Mouse (Mus musculus): ENCODE measurements around the gene Diras1. TPM values are rescaled to one million over a fixed set of nuclear protein-coding genes. Genes with fewer than 3 reads are reported as not detected.

Diras1 gene
- polyA plus RNA-seq, 1 experiment from 2014 or later, result 0.33 TPM

Other genes starting within 250 kb of the Diras1 start
- gene Sf3a2, start 227.5 kb downstream of the Diras1 start, polyA plus RNA-seq (2016; fragmentation: Nextera tagmentation; extraction: Ambion mirVana), result 63.0 and 72.8 TPM in 2 replicates
- 132 and 144 TPM in 2 replicates for gene Plekhj1, start 227.0 kb downstream of the Diras1 start, polyA plus RNA-seq (2016; fragmentation: Nextera tagmentation; extraction: Ambion mirVana)
- not detected in 2 replicates for gene Amh, start 220.4 kb downstream of the Diras1 start, polyA plus RNA-seq (2016; fragmentation: Nextera tagmentation; extraction: Ambion mirVana)
- 1.6 and 1.7 TPM in 2 replicates for gene Jsrp1, start 212.2 kb downstream of the Diras1 start, polyA plus RNA-seq (2016; fragmentation: Nextera tagmentation; extraction: Ambion mirVana)
- 1,783 and 1,832 TPM in 2 replicates for gene Oaz1, start 199.0 kb downstream of the Diras1 start, polyA plus RNA-seq (2016; fragmentation: Nextera tagmentation; extraction: Ambion mirVana)
- gene Lingo3, start 181.6 kb downstream of the Diras1 start, polyA plus RNA-seq (2016; fragmentation: Nextera tagmentation; extraction: Ambion mirVana), result 0.79 and 0.87 TPM in 2 replicates
- 344 and 378 TPM in 2 replicates for gene Lsm7, start 170.5 kb downstream of the Diras1 start, polyA plus RNA-seq (2016; fragmentation: Nextera tagmentation; extraction: Ambion mirVana)
- gene Sppl2b, start 170.4 kb downstream of the Diras1 start, polyA plus RNA-seq (2016; fragmentation: Nextera tagmentation; extraction: Ambion mirVana), result 43.7 and 50.3 TPM in 2 replicates
- gene Tmprss9, start 153.8 kb downstream of the Diras1 start, polyA plus RNA-seq (2016; fragmentation: Nextera tagmentation; extraction: Ambion mirVana), result 0.08 TPM in 1 of 2 replicates, not detected in the other
- gene Timm13, start 124.7 kb downstream of the Diras1 start, polyA plus RNA-seq (2016; fragmentation: Nextera tagmentation; extraction: Ambion mirVana), result 318 and 327 TPM in 2 replicates
- 74.8 and 75.2 TPM in 2 replicates for gene Lmnb2, start 107.4 kb downstream of the Diras1 start, polyA plus RNA-seq (2016; fragmentation: Nextera tagmentation; extraction: Ambion mirVana)
- gene Gadd45b, start 95.6 kb downstream of the Diras1 start, polyA plus RNA-seq (2016; fragmentation: Nextera tagmentation; extraction: Ambion mirVana), result 19.4 and 20.6 TPM in 2 replicates
- gene Gng7, start 10.7 kb downstream of the Diras1 start, polyA plus RNA-seq (2016; fragmentation: Nextera tagmentation; extraction: Ambion mirVana), result 6.2 and 6.4 TPM in 2 replicates
- gene Slc39a3, start 11.8 kb upstream of the Diras1 start, polyA plus RNA-seq (2016; fragmentation: Nextera tagmentation; extraction: Ambion mirVana), result 17.0 and 17.6 TPM in 2 replicates
- gene Sgta, start 34.5 kb upstream of the Diras1 start, polyA plus RNA-seq (2016; fragmentation: Nextera tagmentation; extraction: Ambion mirVana), result 225 and 235 TPM in 2 replicates
- 68.1 and 68.3 TPM in 2 replicates for gene Thop1, start 44.4 kb upstream of the Diras1 start, polyA plus RNA-seq (2016; fragmentation: Nextera tagmentation; extraction: Ambion mirVana)
- 0.45 and 0.61 TPM in 2 replicates for gene Creb3l3, start 73.2 kb upstream of the Diras1 start, polyA plus RNA-seq (2016; fragmentation: Nextera tagmentation; extraction: Ambion mirVana)
- 220 and 229 TPM in 2 replicates for gene Map2k2, start 80.3 kb upstream of the Diras1 start, polyA plus RNA-seq (2016; fragmentation: Nextera tagmentation; extraction: Ambion mirVana)
- gene Zbtb7a, start 109.6 kb upstream of the Diras1 start, polyA plus RNA-seq (2016; fragmentation: Nextera tagmentation; extraction: Ambion mirVana), result 19.0 and 19.7 TPM in 2 replicates
- gene Pias4, start 142.3 kb upstream of the Diras1 start, polyA plus RNA-seq (2016; fragmentation: Nextera tagmentation; extraction: Ambion mirVana), result 57.7 and 62.1 TPM in 2 replicates
- gene Eef2, start 151.0 kb upstream of the Diras1 start, polyA plus RNA-seq (2016; fragmentation: Nextera tagmentation; extraction: Ambion mirVana), result 524 and 544 TPM in 2 replicates
- 64.2 and 65.7 TPM in 2 replicates for gene Dapk3, start 157.3 kb upstream of the Diras1 start, polyA plus RNA-seq (2016; fragmentation: Nextera tagmentation; extraction: Ambion mirVana)
- not detected in 2 replicates for gene 4930442H23Rik, start 158.2 kb upstream of the Diras1 start, polyA plus RNA-seq (2016; fragmentation: Nextera tagmentation; extraction: Ambion mirVana)
- gene Nmrk2, start 176.4 kb upstream of the Diras1 start, polyA plus RNA-seq (2016; fragmentation: Nextera tagmentation; extraction: Ambion mirVana), result not detected in 2 replicates
- gene Atcay, start 205.2 kb upstream of the Diras1 start, polyA plus RNA-seq (2016; fragmentation: Nextera tagmentation; extraction: Ambion mirVana), result 0.38 and 0.43 TPM in 2 replicates
- gene Zfr2, start 207.5 kb upstream of the Diras1 start, polyA plus RNA-seq (2016; fragmentation: Nextera tagmentation; extraction: Ambion mirVana), result 9.9 and 12.1 TPM in 2 replicates
- 4.2 and 4.9 TPM in 2 replicates for gene Matk, start 227.3 kb upstream of the Diras1 start, polyA plus RNA-seq (2016; fragmentation: Nextera tagmentation; extraction: Ambion mirVana)
- gene Mrpl54, start 241.3 kb upstream of the Diras1 start, polyA plus RNA-seq (2016; fragmentation: Nextera tagmentation; extraction: Ambion mirVana), result 207 and 217 TPM in 2 replicates
- 48.8 and 53.1 TPM in 2 replicates for gene Apba3, start 241.3 kb upstream of the Diras1 start, polyA plus RNA-seq (2016; fragmentation: Nextera tagmentation; extraction: Ambion mirVana)